Mouse (Mus musculus): Measurements from ENCODE around the gene Gm20449. TPM values are rescaled to one million over a fixed set of nuclear protein-coding genes. Genes with fewer than 3 reads are reported as not detected.
"Not testable (repeated sequence)": the region's sequence is repeated elsewhere in the genome, so short reads cannot be mapped to it uniquely, and the experiment has no call there.

The Gm20449 gene
- 0.05 TPM for polyA plus RNA-seq (2021)

GRCm38 (mm10) chr7:41499389-41500049, at the start of gene Gm20449, which contains the start of gene AW146154:
Gene Gm20449 (minus strand): TSS chr7:41499417.
Gene AW146154 (minus strand): TSS chr7:41499890.
- no peak for TF ChIP-seq CTCF (IDR thresholded peaks at IDR 0.05)
- no peaks in the 10 kb centered on the region for H3K27me3 ChIP-seq
- ATAC-seq = peak; percentile 100
- ChIA-PET CTCF (interaction anchor here (1.0 to 2.5 kb wide), 2 partner anchors 18 to 133 kb away, joined by 3 to 7 read pairs; no protein-coding TSS in a partner anchor), POLR2A (interaction anchor here (0.6 kb wide), 1 partner anchor 48 kb away, joined by 4 read pairs; no protein-coding TSS in a partner anchor)
- peak; percentile 59 for DNase-seq (ENCODE audit: low read depth, low spot score)
- in situ Hi-C loops (cut with MboI; ENCODE audit: low pct_unique_long_range_greater_than_20kb) = loop anchor here (5.0 kb wide), 1 partner anchor 133 kb away; the partner anchor contains the start of gene Zfp788

DNA sequence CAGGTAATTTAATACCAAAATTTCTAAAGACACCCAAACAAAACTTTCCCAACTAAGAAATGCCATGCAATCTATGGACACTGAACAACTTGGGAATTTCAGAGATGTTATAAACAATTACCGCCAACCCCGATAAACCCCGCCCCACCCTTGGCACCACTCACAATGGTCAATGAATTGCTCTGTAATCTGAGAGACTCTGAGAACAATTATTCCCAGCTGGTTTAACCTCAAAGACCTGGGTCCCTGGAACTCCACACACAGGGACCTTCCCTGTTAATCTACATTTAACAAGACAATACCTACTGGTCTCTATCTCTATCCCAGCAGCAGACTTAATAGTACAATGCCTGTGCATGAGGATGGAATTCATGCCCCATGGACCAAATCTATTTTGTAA, 13.5 kb upstream of the Gm20449 start:
- in situ Hi-C loops (cut with MboI; ENCODE audit: low pct_unique_long_range_greater_than_20kb) = no loop called here
- ATAC-seq = no peak

GRCm38 (mm10) chr7:41512207-41512606, 13.0 kb upstream of the Gm20449 start:
- ATAC-seq = no peak
- no peak for DNase-seq (ENCODE audit: low read depth, low spot score)
- no peak for TF ChIP-seq CTCF (IDR thresholded peaks at IDR 0.05)
- POLR2A ChIA-PET = no interaction called here
- H3K27me3 ChIP-seq = peaks cover 8% of the 10 kb centered on the region
- in situ Hi-C loops (cut with MboI; ENCODE audit: low pct_unique_long_range_greater_than_20kb) = no loop called here
- CTCF ChIA-PET = no interaction called here

More for the DNA sequence above, 13.5 kb upstream of the Gm20449 start:
- POLR2A ChIA-PET = no interaction called here
- DNase-seq (ENCODE audit: low read depth, low spot score) = no peak
- CTCF ChIA-PET = no interaction called here
- peaks cover 8% of the 10 kb centered on the region for H3K27me3 ChIP-seq
- TF ChIP-seq CTCF (IDR thresholded peaks at IDR 0.05) = no peak

DNA sequence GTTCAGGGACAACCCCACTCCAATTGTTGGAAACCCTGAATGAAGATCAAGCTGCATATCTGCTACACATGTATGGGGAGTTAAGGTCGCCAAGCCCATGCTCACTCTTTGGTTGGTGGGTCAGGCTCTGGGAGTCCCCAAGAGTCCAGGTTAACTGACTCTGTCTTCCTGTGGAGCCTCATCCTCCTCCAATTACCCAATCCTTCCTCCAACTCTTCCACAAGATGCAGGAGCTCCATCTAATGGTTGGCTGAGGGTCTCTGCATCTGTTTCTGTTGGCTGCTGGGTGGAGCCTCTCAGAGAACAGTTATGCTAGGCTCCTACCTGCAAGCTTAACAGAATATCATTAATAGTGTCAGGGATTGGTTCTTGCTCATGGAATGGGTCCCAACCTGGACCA, 3.2 kb upstream of the Gm20449 start:
- ATAC-seq (no peak), DNase-seq (ENCODE audit: low read depth, low spot score) (no peak)
- peak; percentile 34 for TF ChIP-seq CTCF (IDR thresholded peaks at IDR 0.05)
- ChIA-PET POLR2A (no interaction called here), CTCF (no interaction called here)
- no peaks in the 10 kb centered on the region for H3K27me3 ChIP-seq
- in situ Hi-C loops (cut with MboI; ENCODE audit: low pct_unique_long_range_greater_than_20kb) = no loop called here

- no peaks in the 10 kb centered on the region for H3K27me3 ChIP-seq
- ChIA-PET CTCF (interaction anchor here (1.0 to 2.5 kb wide), 2 partner anchors 17 to 132 kb away, joined by 3 to 7 read pairs; no protein-coding TSS in a partner anchor), POLR2A (interaction anchor here (0.6 kb wide), 2 partner anchors 49 to 110 kb away, joined by 3 to 4 read pairs; no protein-coding TSS in a partner anchor)
- DNase-seq (ENCODE audit: low read depth, low spot score) = no peak
- in situ Hi-C loops (cut with MboI; ENCODE audit: low pct_unique_long_range_greater_than_20kb) = no loop called here
- peak; percentile 56 for TF ChIP-seq CTCF (IDR thresholded peaks at IDR 0.05)
- peak; percentile 28 for ATAC-seq
Measured at GRCm38 (mm10) chr7:41500151-41500934, 1.1 kb upstream of the Gm20449 start.

DNA sequence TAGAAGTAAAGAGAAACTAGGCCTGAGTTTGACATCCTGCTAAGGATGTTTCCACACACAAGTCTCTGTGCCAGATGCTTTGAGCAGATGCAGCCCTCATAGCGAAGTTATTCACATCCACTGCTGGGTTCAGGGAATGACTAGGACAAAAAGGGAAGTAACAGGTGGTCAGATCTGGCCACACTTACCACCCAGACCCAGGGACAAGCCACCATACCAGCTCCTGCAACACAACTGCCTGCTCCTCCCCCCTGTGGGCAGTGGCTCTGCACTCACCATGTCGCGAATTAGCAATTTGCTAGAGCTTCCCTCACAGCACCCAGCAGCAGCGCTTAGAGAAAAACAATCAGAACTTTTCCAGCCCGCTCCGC, 214 bp downstream of the Gm20449 start:
- DNase-seq (ENCODE audit: low read depth, low spot score); ATAC-seq; POLR2A ChIA-PET; H3K27me3 ChIP-seq: not testable (repeated sequence)
- CTCF ChIA-PET = interaction anchor here (2.5 kb wide), 1 partner anchor 133 kb away, joined by 7 read pairs; no protein-coding TSS in a partner anchor
- in situ Hi-C loops (cut with MboI; ENCODE audit: low pct_unique_long_range_greater_than_20kb) = loop anchor here (5.0 kb wide), 1 partner anchor 133 kb away; the partner anchor contains the start of gene Zfp788

GRCm38 (mm10) chr7:41498464-41498863, 753 bp downstream of the Gm20449 start:
- CTCF ChIA-PET = interaction anchor here (2.5 kb wide), 1 partner anchor 134 kb away, joined by 7 read pairs; no protein-coding TSS in a partner anchor
- DNase-seq (ENCODE audit: low read depth, low spot score); POLR2A ChIA-PET; H3K27me3 ChIP-seq; ATAC-seq: not testable (repeated sequence)
- in situ Hi-C loops (cut with MboI; ENCODE audit: low pct_unique_long_range_greater_than_20kb) = loop anchor here (5.0 kb wide), 1 partner anchor 134 kb away; the partner anchor contains the start of gene Zfp788

DNA sequence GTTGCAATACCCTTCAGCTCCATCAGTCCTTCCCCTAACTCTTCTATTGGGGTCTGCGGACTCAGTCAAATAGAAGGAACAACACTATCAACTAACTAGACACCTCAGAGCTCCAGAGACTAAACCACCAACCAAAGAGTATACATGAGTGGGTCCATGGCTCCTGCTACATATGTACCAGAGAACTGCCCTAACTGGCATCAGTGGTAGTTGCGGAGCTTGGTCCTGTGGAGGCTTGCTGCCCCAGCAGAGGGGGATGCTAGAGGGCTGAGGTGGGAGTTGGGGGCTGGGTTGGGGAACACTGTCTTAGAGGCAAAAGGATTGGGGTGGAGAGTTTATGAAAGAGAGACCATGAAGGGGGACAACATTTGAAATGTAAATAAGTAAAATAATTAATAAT, 1.3 kb downstream of the Gm20449 start:
- TF ChIP-seq CTCF (IDR thresholded peaks at IDR 0.05) = no peak
- ATAC-seq (no peak), DNase-seq (ENCODE audit: low read depth, low spot score) (no peak)
- no peaks in the 10 kb centered on the region for H3K27me3 ChIP-seq
- ChIA-PET CTCF (no interaction called here), POLR2A (no interaction called here)
- in situ Hi-C loops (cut with MboI; ENCODE audit: low pct_unique_long_range_greater_than_20kb) = loop anchor here (5.0 kb wide), 1 partner anchor 134 kb away; the partner anchor contains the start of gene Zfp788

DNA sequence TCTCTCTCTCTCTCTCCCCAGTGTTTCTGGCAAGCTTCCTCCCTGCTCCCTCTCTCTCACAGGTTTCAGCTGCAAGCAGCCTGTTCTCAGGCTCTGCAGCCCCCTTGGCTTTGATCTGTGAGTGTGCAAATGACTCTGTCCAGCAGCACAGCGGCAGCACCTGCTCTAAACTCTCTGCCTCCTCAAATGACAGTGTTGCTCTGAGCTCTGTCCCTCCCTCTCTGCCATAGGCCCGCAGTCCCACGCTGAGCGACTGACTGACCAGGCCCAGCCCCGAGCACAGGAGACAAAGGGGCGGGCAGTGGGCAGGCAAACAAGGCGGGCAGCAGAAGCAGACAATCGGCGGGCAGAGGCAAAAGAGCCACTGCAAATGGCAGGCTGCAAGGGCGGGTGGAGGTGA, 47.4 kb downstream of the Gm20449 start:
- no peak for TF ChIP-seq CTCF (IDR thresholded peaks at IDR 0.05)
- DNase-seq (ENCODE audit: low read depth, low spot score) (no peak), ATAC-seq (no peak)
- CTCF ChIA-PET = no interaction called here
- H3K27me3 ChIP-seq = peaks cover 4% of the 10 kb centered on the region
- POLR2A ChIA-PET = interaction anchor here (0.7 kb wide), 1 partner anchor 48 kb away, joined by 4 read pairs; the partner anchor contains the start of gene AW146154
- in situ Hi-C loops (cut with MboI; ENCODE audit: low pct_unique_long_range_greater_than_20kb) = no loop called here

DNA sequence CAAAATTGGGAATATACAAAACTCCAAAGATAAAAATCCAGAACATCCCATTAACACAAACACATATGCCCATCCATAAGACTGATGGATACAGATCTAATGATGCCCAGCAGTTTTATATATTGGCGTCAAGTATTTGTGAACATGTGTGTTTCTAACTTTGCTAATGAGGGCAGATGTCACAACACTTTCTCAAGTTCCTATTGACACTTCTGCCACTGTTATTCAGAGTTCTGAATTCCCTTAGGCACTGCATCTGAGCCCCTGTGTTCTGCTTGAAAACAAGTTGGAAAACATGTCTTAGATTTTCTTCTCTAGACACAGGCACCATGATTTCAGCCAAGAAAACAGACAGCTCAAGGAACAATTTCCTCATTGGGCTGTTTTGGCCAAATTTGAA, 50.6 kb downstream of the Gm20449 start, which contains the start of gene Vmn2r57:
Vmn2r57 (minus strand) TSS at position 101 of the 400 bp plus-strand sequence.
- DNase-seq (ENCODE audit: low read depth, low spot score); in situ Hi-C loops (cut with MboI; ENCODE audit: low pct_unique_long_range_greater_than_20kb); CTCF ChIA-PET; POLR2A ChIA-PET; H3K27me3 ChIP-seq; ATAC-seq: not testable (repeated sequence)

DNA sequence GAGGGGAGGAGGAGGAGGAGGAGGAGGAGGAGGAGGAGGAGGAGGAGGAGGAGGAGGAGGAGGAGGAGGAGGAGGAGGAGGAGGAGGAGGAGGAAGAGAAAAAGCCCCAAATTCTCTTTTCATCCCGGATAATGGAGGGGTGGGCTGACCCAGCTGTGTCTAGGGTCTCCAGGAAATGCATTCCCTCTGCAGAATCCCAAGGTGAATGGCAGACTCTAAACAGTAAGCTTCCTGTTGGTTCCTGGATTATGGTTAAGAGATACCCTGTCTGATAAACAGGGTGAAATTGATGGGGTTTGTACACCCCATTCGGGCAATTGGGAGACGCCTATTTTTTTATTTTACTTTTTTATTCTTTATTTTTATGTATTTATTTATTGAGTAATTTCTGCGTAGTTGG, 105.1 kb downstream of the Gm20449 start:
- peaks cover 3% of the 10 kb centered on the region for H3K27me3 ChIP-seq
- TF ChIP-seq CTCF (IDR thresholded peaks at IDR 0.05) = no peak
- in situ Hi-C loops (cut with MboI; ENCODE audit: low pct_unique_long_range_greater_than_20kb) = no loop called here
- ChIA-PET CTCF (no interaction called here), POLR2A (no interaction called here)
- DNase-seq (ENCODE audit: low read depth, low spot score) (no peak), ATAC-seq (no peak)
